Mouse (Mus musculus): ENCODE results near the gene Slc23a2.

GRCm38 (mm10) chr2:132019372-132019811 is 125.5 kb downstream of the Slc23a2 start:
- no peak for TF ChIP-seq CTCF (IDR thresholded peaks at IDR 0.05; ENCODE audit: borderline replicate concordance, insufficient read depth, low read length)
- TF ChIP-seq POLR2A (IDR thresholded peaks at IDR 0.05; ENCODE audit: low read depth, low read length), result no peak

All from embryonic fibroblast, embryonic 13.5 days (primary cell).